Mouse (Mus musculus): Measurements from ENCODE around the gene Pnma1. TPM values are rescaled to one million over a fixed set of nuclear protein-coding genes. Genes with fewer than 3 reads are reported as not detected.

Gene Pnma1
- polyA plus RNA-seq, 1 experiment from 2014 or later = 0.49 TPM

DNA sequence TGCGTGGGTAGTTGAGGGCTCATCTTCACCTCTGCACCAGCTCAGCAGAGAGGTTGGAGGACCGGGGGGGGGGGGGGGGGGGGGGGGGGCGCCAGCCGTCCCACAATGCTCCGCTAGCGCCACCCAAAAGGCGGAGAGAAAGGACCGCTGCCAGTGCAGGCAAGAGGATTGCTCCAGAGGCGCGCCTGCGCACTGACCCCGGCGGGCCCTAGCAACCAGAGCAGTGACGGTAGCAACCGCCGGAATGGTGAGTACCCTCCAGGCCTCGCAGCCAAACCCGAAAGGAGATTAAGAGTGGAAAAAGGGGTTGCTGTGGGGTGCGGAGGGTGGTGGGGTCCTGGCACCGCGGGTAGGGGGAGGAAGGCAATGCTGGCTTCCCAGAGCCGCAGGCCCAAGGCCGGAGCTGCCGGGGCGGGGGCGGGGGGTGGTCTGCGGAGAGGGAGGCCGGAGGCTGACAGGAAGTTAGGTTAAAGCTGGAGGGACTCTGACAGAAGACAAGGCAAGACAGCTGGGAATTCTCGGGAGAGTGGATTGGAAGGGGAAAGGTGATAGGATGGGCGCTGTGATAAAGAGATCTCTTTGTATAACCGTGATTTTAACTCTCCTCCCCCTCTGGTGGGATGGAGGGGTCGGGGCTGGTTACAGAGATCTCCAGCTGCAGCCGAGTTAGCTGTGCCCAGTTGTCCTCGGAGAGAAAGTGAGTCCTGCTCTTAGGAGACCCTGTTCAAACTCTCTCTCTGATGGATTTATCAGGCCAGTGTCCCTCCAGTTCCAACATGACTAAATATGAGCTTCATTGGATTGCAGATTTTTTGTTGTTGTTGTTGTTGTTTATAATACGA is 33.9 kb downstream of the Pnma1 start, which contains the start of gene Dnal1:
Gene Dnal1, plus strand, starts transcription at position 214 of the 842 bp plus-strand sequence.
- no peaks in the 10 kb centered on the region for H3K4me1 ChIP-seq (replicated peaks; ENCODE audit: control insufficient read depth, insufficient read depth)
- H3K27ac ChIP-seq (replicated peaks) = no peak within 1 kb of the TSS
- H3K9ac ChIP-seq (ENCODE audit: low read length) = peak within 1 kb of the TSS; percentile 53
- peak; percentile 39; the same call in 1 of the 2 replicates for TF ChIP-seq CTCF (IDR thresholded peaks at IDR 0.05; ENCODE audit: low read depth)
- no peak for TF ChIP-seq EP300 (optimal IDR thresholded peaks at IDR 0.05)
- 2% methylated on average over 30 of the region's 35 CpGs for WGBS
- no peaks in the 10 kb centered on the region for H3K27me3 ChIP-seq (ENCODE audit: control insufficient read depth, insufficient read depth, low read length)
- peak within 1 kb of the TSS; percentile 59 for H3K4me3 ChIP-seq (ENCODE audit: low read depth, low read length)
- H3K4me2 ChIP-seq (replicated peaks; ENCODE audit: low read depth) = peak within 1 kb of the TSS; percentile 62
- H3K36me3 ChIP-seq (ENCODE audit: control insufficient read depth, insufficient read depth, low read length) = no peaks in the 10 kb centered on the region
- ATAC-seq (ENCODE audit: low FRiP score, low TSS enrichment) (peak; percentile 93), DNase-seq (ENCODE audit: low spot score) (peak; percentile 92)
- H3K9me3 ChIP-seq (ENCODE audit: control insufficient read depth, low read length) = no peaks in the 10 kb centered on the region

DNA sequence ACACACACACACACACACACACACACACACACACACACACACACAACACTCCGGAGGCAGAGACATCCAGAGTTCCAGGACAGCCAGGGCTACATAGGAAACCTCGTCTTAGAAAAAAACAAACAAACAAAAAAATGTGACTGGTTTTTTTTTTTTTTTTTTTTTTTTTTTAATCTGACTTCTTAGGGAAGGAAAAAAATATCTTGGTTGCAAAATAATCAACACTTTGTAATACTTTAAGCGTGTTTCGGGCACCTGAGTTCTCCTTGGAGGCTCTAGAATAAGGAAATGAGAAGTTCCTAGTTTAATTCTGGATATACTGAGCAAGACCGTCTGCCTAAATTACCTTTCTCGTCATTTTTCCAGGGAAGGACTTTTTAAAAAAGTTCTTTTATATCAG is 34.6 kb downstream of the Pnma1 start:
- H3K9me3 ChIP-seq (ENCODE audit: control insufficient read depth, low read length) = no peaks in the 10 kb centered on the region
- no peaks in the 10 kb centered on the region for H3K27me3 ChIP-seq (ENCODE audit: control insufficient read depth, insufficient read depth, low read length)
- H3K36me3 ChIP-seq (ENCODE audit: control insufficient read depth, insufficient read depth, low read length) = no peaks in the 10 kb centered on the region
- H3K4me2 ChIP-seq (replicated peaks; ENCODE audit: low read depth) = peak overlapping the region; percentile 62
- H3K27ac ChIP-seq (replicated peaks) = no peak overlapping the region
- no peak overlapping the region for H3K9ac ChIP-seq (ENCODE audit: low read length)
- no peak for TF ChIP-seq CTCF (IDR thresholded peaks at IDR 0.05; ENCODE audit: low read depth)
- TF ChIP-seq EP300 (optimal IDR thresholded peaks at IDR 0.05) = no peak
- peak overlapping the region; percentile 59; the same call in 1 of the 2 replicates for H3K4me3 ChIP-seq (ENCODE audit: low read depth, low read length)
- WGBS = 26% methylated on average over 6 of the region's 6 CpGs
- H3K4me1 ChIP-seq (replicated peaks; ENCODE audit: control insufficient read depth, insufficient read depth) = no peaks in the 10 kb centered on the region
- DNase-seq (ENCODE audit: low spot score) = no peak
- ATAC-seq (ENCODE audit: low FRiP score, low TSS enrichment) = no peak

DNA sequence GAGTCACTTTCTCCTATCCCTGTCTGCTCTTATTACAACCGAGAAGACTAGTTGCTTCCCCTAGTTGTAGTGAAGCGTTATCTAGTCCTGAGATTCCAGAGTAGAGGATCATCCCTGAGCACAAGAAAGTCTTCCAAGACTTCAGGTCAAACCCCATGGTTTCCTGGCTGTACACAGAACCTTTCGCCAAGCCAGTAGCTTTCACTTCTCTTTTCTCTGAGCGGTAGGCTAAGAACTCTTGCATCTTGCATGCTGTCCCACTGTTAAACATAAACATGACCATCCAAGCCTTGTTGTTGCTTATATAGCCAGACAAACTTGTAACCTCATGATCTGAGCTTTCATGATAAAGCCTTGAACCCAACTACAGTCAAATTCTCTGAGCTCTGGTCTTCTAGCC is 37.5 kb downstream of the Pnma1 start:
- no peak overlapping the region for H3K27ac ChIP-seq (replicated peaks)
- TF ChIP-seq EP300 (optimal IDR thresholded peaks at IDR 0.05) = no peak
- no peak overlapping the region for H3K9ac ChIP-seq (ENCODE audit: low read length)
- H3K4me1 ChIP-seq (replicated peaks; ENCODE audit: control insufficient read depth, insufficient read depth) = no peaks in the 10 kb centered on the region
- H3K4me2 ChIP-seq (replicated peaks; ENCODE audit: low read depth) = no peak overlapping the region
- H3K27me3 ChIP-seq (ENCODE audit: control insufficient read depth, insufficient read depth, low read length) = no peaks in the 10 kb centered on the region
- 88% methylated on average over 4 of the region's 4 CpGs for WGBS
- DNase-seq (ENCODE audit: low spot score) (no peak), ATAC-seq (ENCODE audit: low FRiP score, low TSS enrichment) (no peak)
- no peaks in the 10 kb centered on the region for H3K9me3 ChIP-seq (ENCODE audit: control insufficient read depth, low read length)
- no peak overlapping the region for H3K4me3 ChIP-seq (ENCODE audit: low read depth, low read length)
- no peaks in the 10 kb centered on the region for H3K36me3 ChIP-seq (ENCODE audit: control insufficient read depth, insufficient read depth, low read length)

DNA sequence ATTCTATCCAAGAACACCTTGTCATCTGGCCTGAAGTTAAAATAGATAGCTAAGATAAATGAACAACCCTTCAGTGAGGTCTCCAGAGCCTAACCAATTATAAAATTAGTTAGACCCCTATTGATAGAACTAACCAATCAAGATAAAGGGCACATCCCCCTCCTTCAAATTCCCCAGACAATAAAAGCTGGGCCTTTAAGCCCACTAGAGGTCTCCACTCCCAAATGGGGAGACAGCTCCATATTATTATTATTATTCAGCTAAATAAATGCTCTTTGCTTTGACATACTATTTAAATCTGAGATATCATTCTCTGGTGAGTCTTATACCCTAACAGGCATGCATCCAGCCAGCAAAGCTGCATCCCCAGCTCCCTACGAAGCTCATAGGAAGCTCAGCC is 38.4 kb downstream of the Pnma1 start:
- Histone ChIP-seq H3K36me3 (ENCODE audit: control insufficient read depth, insufficient read depth, low read length) (no peaks in the 10 kb centered on the region), H3K4me2 (replicated peaks; ENCODE audit: low read depth) (no peak overlapping the region), H3K4me1 (replicated peaks; ENCODE audit: control insufficient read depth, insufficient read depth) (no peaks in the 10 kb centered on the region), H3K4me3 (ENCODE audit: low read depth, low read length) (no peak overlapping the region), H3K9ac (ENCODE audit: low read length) (no peak overlapping the region), H3K27ac (replicated peaks) (no peak overlapping the region), H3K9me3 (ENCODE audit: control insufficient read depth, low read length) (no peaks in the 10 kb centered on the region), H3K27me3 (ENCODE audit: control insufficient read depth, insufficient read depth, low read length) (no peaks in the 10 kb centered on the region)
- DNase-seq (ENCODE audit: low spot score) (no peak), ATAC-seq (ENCODE audit: low FRiP score, low TSS enrichment) (no peak)
- WGBS = 71% methylated on average over 1 of the region's 1 CpGs
- TF ChIP-seq CTCF (IDR thresholded peaks at IDR 0.05; ENCODE audit: low read depth) = no peak
- no peak for TF ChIP-seq EP300 (optimal IDR thresholded peaks at IDR 0.05)

DNA sequence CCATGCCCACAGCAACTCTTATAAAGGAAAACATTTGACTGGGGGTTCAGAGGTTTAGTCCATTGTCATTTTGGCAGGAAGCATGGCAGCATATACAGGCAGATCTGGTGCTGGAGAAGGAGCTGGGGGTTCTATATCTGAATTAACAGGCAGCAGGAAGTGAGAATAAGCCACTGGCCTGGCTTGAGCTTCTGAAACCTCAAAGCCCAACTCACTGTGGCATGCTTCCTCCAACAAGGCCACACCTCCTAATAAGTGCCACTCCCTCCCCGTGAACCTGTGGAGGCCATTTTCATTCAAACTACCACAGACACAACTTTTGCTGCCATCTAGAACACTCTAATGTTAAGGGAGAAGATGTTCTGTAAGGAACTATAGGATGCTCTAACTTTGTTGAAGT is 40.6 kb downstream of the Pnma1 start:
- no peak for TF ChIP-seq CTCF (IDR thresholded peaks at IDR 0.05; ENCODE audit: low read depth)
- no peak for TF ChIP-seq EP300 (optimal IDR thresholded peaks at IDR 0.05)
- no peak for ATAC-seq (ENCODE audit: low FRiP score, low TSS enrichment)
- Histone ChIP-seq H3K4me3 (ENCODE audit: low read depth, low read length) (no peak overlapping the region), H3K36me3 (ENCODE audit: control insufficient read depth, insufficient read depth, low read length) (no peaks in the 10 kb centered on the region), H3K4me1 (replicated peaks; ENCODE audit: control insufficient read depth, insufficient read depth) (no peaks in the 10 kb centered on the region), H3K27me3 (ENCODE audit: control insufficient read depth, insufficient read depth, low read length) (no peaks in the 10 kb centered on the region), H3K9me3 (ENCODE audit: control insufficient read depth, low read length) (no peaks in the 10 kb centered on the region), H3K27ac (replicated peaks) (no peak overlapping the region), H3K4me2 (replicated peaks; ENCODE audit: low read depth) (no peak overlapping the region), H3K9ac (ENCODE audit: low read length) (no peak overlapping the region)
- 65% methylated on average over 1 of the region's 1 CpGs for WGBS
- no peak for DNase-seq (ENCODE audit: low spot score)

DNA sequence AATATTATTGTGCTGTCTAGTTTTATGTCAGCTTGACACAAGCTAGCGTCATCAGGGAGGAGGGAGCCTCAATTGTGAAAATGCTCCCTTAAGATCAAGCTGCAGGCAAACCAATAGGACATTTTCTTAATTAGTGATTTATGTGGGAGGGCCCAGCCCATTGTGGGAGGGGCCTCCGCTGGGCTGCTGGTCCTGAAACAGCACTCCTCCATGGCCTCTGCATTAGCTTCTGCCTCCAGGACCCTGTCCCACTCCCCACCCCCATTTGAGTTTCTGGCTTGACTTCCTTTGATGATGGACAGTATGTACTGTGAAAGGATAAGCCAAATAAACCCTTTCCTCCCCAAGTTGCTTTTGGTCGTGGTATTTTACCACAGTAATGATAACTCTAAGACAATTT is 41.3 kb downstream of the Pnma1 start:
- 79% methylated on average over 3 of the region's 3 CpGs for WGBS
- TF ChIP-seq CTCF (IDR thresholded peaks at IDR 0.05; ENCODE audit: low read depth) (no peak), EP300 (optimal IDR thresholded peaks at IDR 0.05) (no peak)
- H3K4me1 ChIP-seq (replicated peaks; ENCODE audit: control insufficient read depth, insufficient read depth) = no peaks in the 10 kb centered on the region
- H3K36me3 ChIP-seq (ENCODE audit: control insufficient read depth, insufficient read depth, low read length) = no peaks in the 10 kb centered on the region
- no peak overlapping the region for H3K9ac ChIP-seq (ENCODE audit: low read length)
- ATAC-seq (ENCODE audit: low FRiP score, low TSS enrichment) = no peak
- no peaks in the 10 kb centered on the region for H3K9me3 ChIP-seq (ENCODE audit: control insufficient read depth, low read length)
- H3K4me2 ChIP-seq (replicated peaks; ENCODE audit: low read depth) = no peak overlapping the region
- no peak overlapping the region for H3K27ac ChIP-seq (replicated peaks)
- no peak for DNase-seq (ENCODE audit: low spot score)
- no peaks in the 10 kb centered on the region for H3K27me3 ChIP-seq (ENCODE audit: control insufficient read depth, insufficient read depth, low read length)
- no peak overlapping the region for H3K4me3 ChIP-seq (ENCODE audit: low read depth, low read length)

Data from stomach, postnatal 0 days (tissue).